Mouse (Mus musculus): Measurements from ENCODE around the gene Gm5475. TPM values are rescaled to one million over a fixed set of nuclear protein-coding genes. Genes with fewer than 3 reads are reported as not detected.
A peak's percentile ranks its signal among the peaks of the same experiment; 100 is the strongest.

The Gm5475 gene
- polyA plus RNA-seq, 1 experiment from 2014 or later: 0.17 TPM

DNA sequence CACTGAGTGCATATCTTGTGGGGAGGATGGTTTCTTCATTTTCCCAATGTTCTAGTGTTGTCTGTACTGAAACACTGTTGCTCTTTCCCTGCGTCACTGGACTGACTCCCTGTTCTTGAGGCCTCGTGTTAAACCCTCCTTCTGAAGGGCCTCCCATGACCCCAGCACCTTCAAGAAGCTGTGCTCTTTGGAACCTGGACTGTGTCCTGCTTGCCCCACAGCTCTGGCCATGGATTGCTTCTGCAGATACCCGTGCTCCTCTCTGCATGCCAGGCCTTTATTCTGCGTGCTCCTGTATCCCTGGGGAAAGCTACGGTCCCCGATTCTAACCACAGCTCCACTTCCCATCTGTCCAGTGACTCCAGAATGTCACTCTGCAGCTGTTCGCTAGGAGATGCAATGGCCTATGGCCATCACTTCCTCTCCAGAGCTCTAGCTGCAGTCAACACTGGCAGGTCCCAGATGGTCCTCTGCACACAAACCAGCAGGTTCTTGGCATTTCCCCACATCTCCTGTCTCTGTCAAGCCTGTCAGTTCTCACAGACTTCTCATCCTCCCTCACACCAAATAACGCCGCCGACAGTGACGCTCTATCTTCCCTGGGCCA lies 8.1 kb downstream of the Gm5475 start:
- Histone ChIP-seq H3K9ac (no peak overlapping the region), H3K27ac (no peak overlapping the region), H3K4me3 (replicated peaks) (no peak overlapping the region), H3K9me3 (no peaks in the 10 kb centered on the region), H3K4me1 (no peaks in the 10 kb centered on the region), H3K36me3 (replicated peaks) (no peaks in the 10 kb centered on the region), H3K27me3 (peaks cover 10% of the 10 kb centered on the region), H3K4me2 (no peak overlapping the region)
- no peak for ATAC-seq (ENCODE audit: low FRiP score)
- 79% methylated on average over 11 of the region's 11 CpGs for WGBS

DNA sequence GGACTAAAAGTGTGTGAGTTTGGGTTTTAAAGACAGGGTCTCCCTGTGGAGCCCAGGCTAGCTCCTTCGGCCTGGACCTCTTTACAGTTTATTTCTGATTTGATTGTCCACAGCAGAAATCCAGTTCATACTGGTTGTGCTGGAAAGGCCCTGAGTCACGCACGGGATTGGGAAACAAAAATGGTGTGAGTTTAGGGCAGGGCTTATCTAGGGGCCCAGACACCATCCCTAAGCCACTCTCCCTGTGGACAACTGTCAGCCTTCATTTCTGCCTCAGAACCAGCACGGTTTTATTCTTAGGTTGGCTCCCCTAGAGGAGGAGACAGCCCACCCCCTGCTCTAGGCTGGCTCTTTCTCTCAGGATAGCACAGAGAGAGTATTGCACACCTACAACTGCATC lies 11.3 kb downstream of the Gm5475 start:
- no peaks in the 10 kb centered on the region for H3K4me1 ChIP-seq
- no peak overlapping the region for H3K4me2 ChIP-seq
- H3K27me3 ChIP-seq: no peaks in the 10 kb centered on the region
- H3K27ac ChIP-seq: no peak overlapping the region
- no peaks in the 10 kb centered on the region for H3K9me3 ChIP-seq
- no peaks in the 10 kb centered on the region for H3K36me3 ChIP-seq (replicated peaks)
- 72% methylated on average over 4 of the region's 4 CpGs for WGBS
- H3K9ac ChIP-seq: no peak overlapping the region
- no peak overlapping the region for H3K4me3 ChIP-seq (replicated peaks)
- no peak for ATAC-seq (ENCODE audit: low FRiP score)

DNA sequence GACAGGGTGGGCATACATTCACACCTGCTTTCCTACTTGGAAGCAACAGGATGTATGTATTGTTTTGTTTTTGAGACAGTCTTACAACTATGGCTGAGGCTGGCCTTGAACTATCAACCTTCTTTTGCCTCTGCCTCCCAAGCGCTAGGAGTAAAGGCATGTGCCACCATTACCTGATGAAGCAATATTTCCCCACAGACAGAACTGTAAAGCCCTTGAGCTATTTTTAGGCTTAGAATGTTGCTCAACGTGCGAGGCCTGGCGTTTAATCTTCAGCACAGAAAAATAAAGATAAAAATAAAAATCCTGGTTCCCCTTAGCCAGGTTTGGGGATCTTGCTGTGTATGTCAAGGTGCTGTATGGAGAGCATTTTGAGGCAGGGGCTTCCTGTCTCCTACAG lies 14.2 kb downstream of the Gm5475 start:
- H3K4me1 ChIP-seq: no peaks in the 10 kb centered on the region
- H3K9me3 ChIP-seq: no peaks in the 10 kb centered on the region
- H3K9ac ChIP-seq: no peak overlapping the region
- no peak overlapping the region for H3K4me3 ChIP-seq (replicated peaks)
- no peak for ATAC-seq (ENCODE audit: low FRiP score)
- H3K4me2 ChIP-seq: no peak overlapping the region
- H3K27ac ChIP-seq: no peak overlapping the region
- WGBS: 89% methylated on average over 4 of the region's 4 CpGs
- H3K27me3 ChIP-seq: no peaks in the 10 kb centered on the region
- H3K36me3 ChIP-seq (replicated peaks): no peaks in the 10 kb centered on the region

DNA sequence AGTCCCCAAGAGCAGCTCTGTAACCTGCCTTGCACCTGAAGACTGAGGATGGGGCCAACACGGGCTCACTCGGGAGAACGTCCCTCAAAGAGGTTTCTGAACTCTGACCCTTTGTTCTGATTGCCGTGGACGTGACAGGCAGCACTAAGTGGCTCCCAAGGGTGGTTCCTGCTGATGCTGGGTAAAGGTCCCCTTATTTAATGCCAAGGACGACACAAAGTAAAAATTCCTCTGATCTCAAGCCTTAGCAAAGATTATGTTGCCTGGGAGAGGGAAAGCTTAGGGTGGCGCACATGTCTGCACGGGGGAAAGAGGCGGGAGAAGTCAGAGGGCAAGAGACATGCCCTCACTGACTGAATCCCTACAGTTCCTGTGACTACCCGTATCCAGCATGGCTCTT lies 14.6 kb downstream of the Gm5475 start:
- H3K4me2 ChIP-seq: no peak overlapping the region
- H3K4me1 ChIP-seq: no peaks in the 10 kb centered on the region
- H3K9me3 ChIP-seq: no peaks in the 10 kb centered on the region
- H3K27me3 ChIP-seq: no peaks in the 10 kb centered on the region
- H3K27ac ChIP-seq: no peak overlapping the region
- ATAC-seq (ENCODE audit: low FRiP score): no peak
- H3K9ac ChIP-seq: no peak overlapping the region
- WGBS: 77% methylated on average over 10 of the region's 10 CpGs
- H3K4me3 ChIP-seq (replicated peaks): no peak overlapping the region
- H3K36me3 ChIP-seq (replicated peaks): no peaks in the 10 kb centered on the region

DNA sequence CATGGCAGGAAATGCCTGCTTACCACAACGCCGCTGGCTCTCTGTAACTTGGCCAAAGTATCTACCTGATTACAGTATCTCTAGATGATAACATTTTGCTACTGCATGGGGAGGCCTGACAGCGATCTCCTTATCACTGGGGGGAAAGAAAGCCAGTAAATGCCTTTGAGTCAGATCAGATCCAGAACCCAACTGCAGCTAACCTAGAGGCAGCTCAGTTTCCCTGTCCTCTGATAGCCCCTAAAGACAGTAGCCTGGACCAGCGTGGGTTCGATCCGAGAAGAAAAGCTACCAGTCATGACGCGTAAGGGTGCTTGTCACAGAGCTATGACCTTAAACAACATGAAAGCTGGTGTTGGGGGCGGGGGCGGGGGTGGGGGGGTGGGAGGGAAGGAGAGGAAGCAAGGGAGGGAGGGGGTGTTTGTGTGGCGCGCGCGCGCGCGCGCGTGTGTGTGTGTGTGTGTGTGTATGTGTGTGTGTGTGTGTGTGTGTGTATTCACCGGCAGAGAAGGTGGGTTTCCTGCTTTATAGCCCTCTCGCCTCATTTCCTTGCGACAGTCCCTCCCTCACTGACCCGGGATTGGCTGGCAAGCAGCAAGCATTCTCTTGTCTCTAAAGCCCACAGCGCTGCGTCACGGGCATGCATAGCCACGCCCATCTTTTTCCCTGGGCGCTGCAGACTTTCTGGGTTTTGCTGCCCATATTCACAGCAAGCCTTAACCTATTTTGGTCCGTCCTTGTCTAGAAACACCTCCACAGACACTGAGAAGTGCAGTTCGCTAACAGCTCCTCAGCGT lies 21.4 kb downstream of the Gm5475 start:
- Histone ChIP-seq H3K27ac (peak overlapping the region; percentile 71), H3K4me2 (peak overlapping the region; percentile 65), H3K9me3 (no peaks in the 10 kb centered on the region), H3K9ac (peak overlapping the region; percentile 71), H3K27me3 (no peaks in the 10 kb centered on the region), H3K4me1 (peaks cover 10% of the 10 kb centered on the region), H3K36me3 (replicated peaks) (no peaks in the 10 kb centered on the region), H3K4me3 (replicated peaks) (peak overlapping the region; percentile 54)
- peak; percentile 97 for ATAC-seq (ENCODE audit: low FRiP score)
- 10% methylated on average over 20 of the region's 31 CpGs for WGBS

DNA sequence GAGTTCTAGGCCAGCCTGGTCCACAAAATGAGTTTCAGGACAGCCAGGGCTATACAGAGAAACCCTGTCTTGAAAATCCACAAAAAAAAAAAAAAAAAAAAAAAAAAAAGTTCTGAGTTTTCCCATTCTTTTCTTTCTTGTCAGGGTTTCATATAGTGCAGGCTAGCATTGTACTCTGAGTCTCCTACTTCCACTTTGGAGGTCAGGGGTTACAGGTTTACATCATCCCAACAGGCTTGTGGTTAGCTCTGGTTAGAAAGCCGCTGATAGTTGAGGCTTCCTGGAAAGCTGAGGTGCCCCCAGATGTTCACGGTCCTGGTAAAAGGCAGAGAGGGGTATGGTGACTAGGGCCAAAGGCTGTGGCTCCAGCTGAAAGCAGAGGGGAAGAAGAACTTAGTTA lies 24.9 kb downstream of the Gm5475 start:
- no peak overlapping the region for H3K27ac ChIP-seq
- 85% methylated on average over 2 of the region's 2 CpGs for WGBS
- no peaks in the 10 kb centered on the region for H3K27me3 ChIP-seq
- H3K36me3 ChIP-seq (replicated peaks): no peaks in the 10 kb centered on the region
- H3K9ac ChIP-seq: no peak overlapping the region
- no peaks in the 10 kb centered on the region for H3K9me3 ChIP-seq
- ATAC-seq (ENCODE audit: low FRiP score): no peak
- H3K4me3 ChIP-seq (replicated peaks): no peak overlapping the region
- H3K4me1 ChIP-seq: peaks cover 10% of the 10 kb centered on the region
- no peak overlapping the region for H3K4me2 ChIP-seq

DNA sequence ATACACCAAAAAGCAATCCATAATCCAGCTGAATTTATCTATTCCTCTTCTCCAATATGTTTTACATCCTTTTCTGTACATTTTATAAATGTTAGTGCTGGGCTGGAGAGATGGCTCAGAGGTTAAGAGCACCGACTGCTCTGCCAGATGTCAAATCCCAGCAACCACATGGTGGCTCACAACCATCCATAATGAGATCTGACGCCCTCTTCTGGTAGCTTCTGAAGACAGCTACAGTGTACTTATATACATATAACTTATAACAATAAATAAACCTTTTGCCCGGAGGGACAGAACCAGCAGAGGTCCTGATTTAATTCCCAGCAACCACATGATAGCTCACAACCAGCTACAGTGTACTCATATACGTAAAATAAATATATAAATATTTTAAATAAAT lies 26.6 kb downstream of the Gm5475 start:
- 79% methylated on average over 4 of the region's 4 CpGs for WGBS
- Histone ChIP-seq H3K4me1 (peaks cover 6% of the 10 kb centered on the region), H3K36me3 (replicated peaks) (no peaks in the 10 kb centered on the region), H3K4me3 (replicated peaks) (no peak overlapping the region), H3K27me3 (no peaks in the 10 kb centered on the region), H3K4me2 (no peak overlapping the region), H3K27ac (no peak overlapping the region), H3K9me3 (no peaks in the 10 kb centered on the region), H3K9ac (no peak overlapping the region)
- no peak for ATAC-seq (ENCODE audit: low FRiP score)

DNA sequence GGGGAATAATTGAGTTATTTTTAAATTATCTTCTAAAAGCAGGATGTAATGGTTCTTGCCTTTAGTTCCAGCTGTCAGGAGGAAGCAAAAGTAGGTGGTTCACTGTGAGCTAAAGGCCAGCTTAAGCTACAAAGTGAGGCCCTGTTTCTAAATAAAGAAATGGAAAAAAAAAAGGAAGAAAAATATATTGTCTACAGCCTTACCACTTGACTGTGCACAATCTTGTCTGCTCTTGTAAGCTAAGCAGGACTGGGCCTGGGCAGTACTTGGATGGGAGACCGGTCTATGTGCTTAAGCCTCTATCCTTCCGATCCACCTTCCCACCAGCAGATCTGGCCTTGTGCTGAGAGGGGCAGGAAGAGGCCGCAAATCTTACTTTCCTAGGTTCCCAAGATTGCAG lies 27.5 kb downstream of the Gm5475 start:
- WGBS: 89% methylated on average over 3 of the region's 3 CpGs
- Histone ChIP-seq H3K9ac (no peak overlapping the region), H3K4me2 (no peak overlapping the region), H3K9me3 (no peaks in the 10 kb centered on the region), H3K27ac (no peak overlapping the region), H3K36me3 (replicated peaks) (no peaks in the 10 kb centered on the region), H3K4me1 (no peaks in the 10 kb centered on the region), H3K27me3 (no peaks in the 10 kb centered on the region), H3K4me3 (replicated peaks) (no peak overlapping the region)
- no peak for ATAC-seq (ENCODE audit: low FRiP score)

DNA sequence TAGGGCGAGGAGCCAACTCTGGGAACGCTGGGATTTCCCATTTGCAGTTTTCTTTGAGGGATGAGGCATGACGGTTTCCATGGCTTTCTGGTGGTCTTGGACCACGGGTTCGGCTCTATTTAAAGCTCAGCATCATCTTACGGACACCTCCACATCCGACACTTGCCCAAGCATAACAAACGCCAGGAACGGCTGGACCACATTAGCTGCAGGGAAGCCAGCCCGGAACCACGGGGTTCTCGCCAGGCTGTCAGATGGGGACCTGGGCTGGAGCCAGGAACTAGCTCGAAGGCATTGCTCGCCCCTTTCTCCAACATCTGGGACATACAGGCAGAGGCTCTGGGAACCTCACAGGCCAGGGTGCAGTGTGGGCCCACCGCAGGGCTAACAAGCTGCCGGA lies 29.3 kb downstream of the Gm5475 start:
- ATAC-seq (ENCODE audit: low FRiP score): no peak
- no peak overlapping the region for H3K9ac ChIP-seq
- H3K4me3 ChIP-seq (replicated peaks): no peak overlapping the region
- no peaks in the 10 kb centered on the region for H3K36me3 ChIP-seq (replicated peaks)
- H3K4me2 ChIP-seq: no peak overlapping the region
- no peaks in the 10 kb centered on the region for H3K9me3 ChIP-seq
- no peak overlapping the region for H3K27ac ChIP-seq
- no peaks in the 10 kb centered on the region for H3K27me3 ChIP-seq
- 85% methylated on average over 16 of the region's 16 CpGs for WGBS
- H3K4me1 ChIP-seq: no peaks in the 10 kb centered on the region

DNA sequence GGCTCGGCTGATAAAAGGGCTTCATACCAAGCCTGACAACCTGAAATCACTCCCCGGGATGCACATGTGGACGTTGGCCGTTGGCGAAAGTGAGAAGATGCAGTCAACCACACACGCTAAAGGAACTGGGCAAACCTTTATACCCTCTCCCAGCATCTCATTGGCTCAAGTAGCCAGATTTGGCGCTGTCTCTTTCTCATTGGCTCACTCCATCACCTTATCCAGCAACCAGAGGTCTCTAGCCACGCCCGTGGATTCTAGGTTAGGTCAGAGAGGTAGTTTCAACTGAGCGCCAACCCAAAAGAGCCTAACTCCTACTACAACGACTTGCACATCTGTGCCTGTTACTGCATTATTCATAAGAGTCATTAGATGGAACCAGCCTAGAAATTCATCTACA lies 30.5 kb downstream of the Gm5475 start:
- WGBS: 80% methylated on average over 11 of the region's 11 CpGs
- no peak overlapping the region for H3K4me3 ChIP-seq (replicated peaks)
- no peaks in the 10 kb centered on the region for H3K4me1 ChIP-seq
- no peaks in the 10 kb centered on the region for H3K36me3 ChIP-seq (replicated peaks)
- no peak overlapping the region for H3K9ac ChIP-seq
- no peak for ATAC-seq (ENCODE audit: low FRiP score)
- no peaks in the 10 kb centered on the region for H3K9me3 ChIP-seq
- no peak overlapping the region for H3K4me2 ChIP-seq
- H3K27me3 ChIP-seq: no peaks in the 10 kb centered on the region
- no peak overlapping the region for H3K27ac ChIP-seq

DNA sequence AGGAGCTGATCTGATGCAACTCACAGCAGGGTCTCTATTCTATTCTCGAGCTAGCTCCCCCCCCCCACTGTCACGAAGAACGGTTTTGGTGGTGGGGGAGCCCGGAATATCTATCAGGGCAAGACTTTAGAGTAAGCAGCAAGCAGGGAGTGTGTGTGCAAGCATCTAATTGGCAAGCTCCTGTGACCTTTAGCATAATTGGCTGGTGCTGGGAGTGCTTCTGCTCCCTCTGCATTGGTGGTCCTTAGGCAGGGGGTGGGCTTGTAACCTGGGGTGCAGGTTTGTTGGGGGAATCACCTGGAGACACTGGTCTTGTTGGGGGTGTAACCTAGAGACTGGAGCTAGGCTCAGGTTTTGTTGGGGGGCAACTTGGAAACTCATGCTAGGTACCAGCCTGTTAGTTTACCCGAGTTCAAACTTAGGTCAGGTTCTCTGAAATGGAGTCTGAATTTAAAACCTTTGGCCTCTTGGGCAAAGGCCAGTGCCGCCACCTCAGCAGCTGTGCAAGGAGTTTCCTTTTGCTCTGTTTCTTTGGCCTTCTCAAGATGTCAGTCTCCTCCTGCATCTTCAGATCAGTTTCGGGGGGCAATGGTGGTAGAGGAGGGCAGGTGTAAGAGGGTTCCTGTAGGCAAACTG lies 34.5 kb downstream of the Gm5475 start:
- no peak overlapping the region for H3K4me2 ChIP-seq
- peaks cover 20% of the 10 kb centered on the region for H3K27me3 ChIP-seq
- no peaks in the 10 kb centered on the region for H3K9me3 ChIP-seq
- no peak overlapping the region for H3K4me3 ChIP-seq (replicated peaks)
- H3K9ac ChIP-seq: no peak overlapping the region
- WGBS: 65% methylated on average over 7 of the region's 7 CpGs
- H3K27ac ChIP-seq: no peak overlapping the region
- H3K4me1 ChIP-seq: 0 out of 2 replicates have a peak, but pooled peaks cover 5% of the 10 kb centered on the region
- H3K36me3 ChIP-seq (replicated peaks): no peaks in the 10 kb centered on the region
- ATAC-seq (ENCODE audit: low FRiP score): no peak

DNA sequence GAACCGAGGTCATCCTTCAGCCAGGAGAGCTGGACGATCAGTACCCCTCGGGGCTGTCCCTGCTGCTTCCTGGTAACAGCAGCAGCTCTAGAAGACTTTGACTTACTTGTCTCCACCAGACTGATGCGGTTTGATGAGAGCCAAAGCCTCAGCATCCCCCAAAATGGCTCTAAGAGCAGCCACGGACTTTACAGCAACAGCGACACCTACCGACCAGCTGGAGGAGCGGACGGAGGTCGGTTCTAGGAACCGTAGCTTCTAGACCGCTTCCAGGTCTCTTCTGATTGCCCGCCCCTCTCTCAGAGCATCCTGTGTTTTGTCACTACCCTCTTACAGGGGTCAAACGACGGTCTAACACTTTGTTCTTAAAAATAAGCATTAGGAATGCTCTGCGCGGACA lies 35.4 kb downstream of the Gm5475 start:
- no peak overlapping the region for H3K9ac ChIP-seq
- 7% methylated on average over 17 of the region's 17 CpGs for WGBS
- 0 out of 2 replicates have a peak, but pooled peaks have one; percentile 23 for ATAC-seq (ENCODE audit: low FRiP score)

More for the DNA sequence above, 35.4 kb downstream of the Gm5475 start:
- Histone ChIP-seq H3K4me2 (0 out of 2 replicates have a peak overlapping the region, but pooled peaks have one; percentile 22), H3K27me3 (peaks cover 20% of the 10 kb centered on the region), H3K36me3 (replicated peaks) (no peaks in the 10 kb centered on the region), H3K9me3 (no peaks in the 10 kb centered on the region), H3K4me1 (0 out of 2 replicates have a peak, but pooled peaks cover 5% of the 10 kb centered on the region), H3K27ac (no peak overlapping the region), H3K4me3 (replicated peaks) (no peak overlapping the region)

Data from forebrain, embryonic 12.5 days (tissue).